Mouse (Mus musculus) neural tube, embryonic 14.5 days (tissue): ENCODE data around the gene Dst. TPM values are rescaled to one million over a fixed set of nuclear protein-coding genes. Genes with fewer than 3 reads are reported as not detected.

Experiments used
- ATAC-seq: fragments of 200-750 bp; cut with Nextera tagmentation; 2 replicates; pipeline ENCODE4 v1.8.0; 2017; ENCODE audit warnings: low read depth, mild to moderate bottlenecking, moderate TSS enrichment, moderate library complexity
- H3K27ac ChIP-seq: fragments of 300-500 bp; sonication (generic); 2 replicates; pipeline ENCODE4 v1.5.1; 2014; ENCODE audit warnings: low read depth, mild to moderate bottlenecking, control low read depth, low read length, moderate library complexity, mixed read lengths
- H3K27me3 ChIP-seq: fragments of 300-500 bp; sonication (generic); 2 replicates; pipeline ENCODE4 v1.6.1; 2014; ENCODE audit warnings: low read length; ENCODE audit not compliant: control insufficient read depth, insufficient read depth
- H3K36me3 ChIP-seq: fragments of 300-500 bp; sonication (generic); 2 replicates; pipeline ENCODE4 v1.6.1; 2014; ENCODE audit warnings: low read length, mixed read lengths; ENCODE audit not compliant: control insufficient read depth, insufficient read depth
- H3K4me1 ChIP-seq: fragments of 300-500 bp; sonication (generic); 2 replicates; pipeline ENCODE4 v1.6.1; 2014; ENCODE audit warnings: low read length; ENCODE audit not compliant: control insufficient read depth, insufficient read depth
- H3K4me2 ChIP-seq: fragments of 300-500 bp; sonication (generic); 2 replicates; pipeline ENCODE4 v1.6.1; 2014; ENCODE audit warnings: mild to moderate bottlenecking, low read depth, low read length, control low read depth
- H3K4me3 ChIP-seq: fragments of 300-500 bp; sonication (generic); 2 replicates; pipeline ENCODE4 v1.5.1; 2014; ENCODE audit warnings: low read depth, low read length, control low read depth, mixed read lengths
- H3K9ac ChIP-seq: fragments of 300-500 bp; sonication (generic); replicated peaks from 2 replicates; pipeline ENCODE4 v1.6.1; 2014; ENCODE audit warnings: low read depth, mild to moderate bottlenecking, control low read depth, low read length, mixed read lengths
- H3K9me3 ChIP-seq: fragments of 300-500 bp; sonication (generic); 2 replicates; pipeline ENCODE4 v1.6.1; 2016; ENCODE audit warnings: low read length; ENCODE audit not compliant: control insufficient read depth
- WGBS: fragments of 180-500 bp; shearing (Covaris S2); extraction: QIAGEN DNeasy Blood & Tissue Kit; methylation state at CpG from one replicate; pipeline ENCODE4 v1.1.7; 2014; 5-methylcytosine and 5-hydroxymethylcytosine counted together
- polyA plus RNA-seq: library from polyadenylated mRNA; unstranded; fragments of >200 nt; fragmentation: Nextera tagmentation; extraction: Ambion mirVana; gene quantifications from 2 replicates; pipeline ENCODE4 v1.2.1, GENCODE M21; 2014

Gene Dst
- polyA plus RNA-seq, 1 experiment from 2014 or later: 66.8 TPM

DNA sequence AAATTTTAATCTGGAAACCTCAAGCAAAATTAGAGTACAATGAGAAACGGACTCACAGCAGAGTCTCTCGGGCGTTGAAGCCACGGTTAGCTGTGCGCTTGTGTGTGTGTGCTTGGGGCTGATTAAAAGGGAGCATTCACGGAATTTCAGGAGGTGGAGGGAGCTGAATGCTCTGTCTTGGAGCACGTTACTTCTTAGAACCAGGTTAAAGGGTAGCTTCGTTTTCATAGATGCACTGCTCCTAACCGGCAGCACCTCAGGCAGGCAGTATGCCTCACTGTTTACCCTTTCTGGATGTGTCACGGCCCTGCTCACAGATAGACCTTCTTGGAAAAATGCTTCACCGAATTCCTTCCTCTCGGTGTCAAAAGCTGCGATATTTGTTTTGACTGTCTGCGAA is 329.2 kb downstream of the Dst start:
- peaks cover 9% of the 10 kb centered on the region for H3K4me1 ChIP-seq
- H3K4me2 ChIP-seq: no peak overlapping the region
- no peak overlapping the region for H3K9ac ChIP-seq
- no peak for ATAC-seq
- H3K27me3 ChIP-seq: no peaks in the 10 kb centered on the region
- no peak overlapping the region for H3K27ac ChIP-seq
- H3K4me3 ChIP-seq: no peak overlapping the region
- WGBS: 57% methylated on average over 14 of the region's 14 CpGs
- H3K9me3 ChIP-seq: no peaks in the 10 kb centered on the region
- no peaks in the 10 kb centered on the region for H3K36me3 ChIP-seq

DNA sequence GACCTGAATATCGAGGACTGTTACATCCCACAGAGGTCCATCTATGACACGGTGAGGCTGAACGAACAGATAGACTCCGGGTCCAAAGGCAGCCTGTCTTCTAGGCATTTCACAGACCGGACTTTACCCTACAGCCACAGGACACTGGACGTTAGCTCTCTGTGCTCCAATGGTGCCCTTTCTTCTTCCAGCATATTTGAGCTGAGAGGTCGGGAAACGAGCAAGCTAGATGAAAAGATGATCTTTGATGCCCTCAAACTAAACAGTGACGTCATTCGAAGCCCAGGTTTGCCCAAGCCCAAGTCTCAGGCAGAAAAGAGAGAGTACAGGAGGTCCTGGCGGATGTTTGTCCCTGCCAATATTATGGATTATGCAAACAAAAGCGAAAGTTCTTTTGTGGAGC is 329.7 kb downstream of the Dst start:
- Histone ChIP-seq H3K9me3 (no peaks in the 10 kb centered on the region), H3K4me1 (peaks cover 9% of the 10 kb centered on the region), H3K27ac (no peak overlapping the region), H3K4me3 (no peak overlapping the region), H3K9ac (no peak overlapping the region), H3K4me2 (no peak overlapping the region), H3K27me3 (no peaks in the 10 kb centered on the region), H3K36me3 (no peaks in the 10 kb centered on the region)
- 67% methylated on average over 12 of the region's 12 CpGs for WGBS
- ATAC-seq: no peak

DNA sequence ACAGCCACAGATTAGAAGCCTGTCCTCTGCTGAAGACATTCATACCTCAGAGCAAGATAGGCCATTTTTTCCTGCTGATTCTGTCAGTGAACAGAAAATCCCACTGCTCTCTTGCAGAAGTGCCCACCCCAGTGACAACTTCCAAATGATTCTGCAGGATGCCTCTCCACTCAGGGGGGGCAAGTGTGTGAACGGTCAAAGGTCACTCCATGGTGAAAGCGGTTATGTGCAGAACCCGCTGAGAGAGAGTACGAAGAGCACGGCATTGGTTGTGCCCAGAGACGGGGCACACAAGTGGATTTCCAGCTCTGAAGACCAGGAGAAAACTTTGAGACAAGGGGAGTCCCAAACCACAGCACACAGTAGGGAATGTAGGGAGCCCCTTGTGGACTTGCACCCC is 330.2 kb downstream of the Dst start:
- no peak for ATAC-seq
- Histone ChIP-seq H3K9ac (no peak overlapping the region), H3K27me3 (no peaks in the 10 kb centered on the region), H3K27ac (no peak overlapping the region), H3K9me3 (no peaks in the 10 kb centered on the region), H3K4me3 (no peak overlapping the region), H3K36me3 (no peaks in the 10 kb centered on the region; the same call in 1 of the 2 replicates), H3K4me2 (no peak overlapping the region), H3K4me1 (peaks cover 9% of the 10 kb centered on the region)
- WGBS: 73% methylated on average over 6 of the region's 6 CpGs

DNA sequence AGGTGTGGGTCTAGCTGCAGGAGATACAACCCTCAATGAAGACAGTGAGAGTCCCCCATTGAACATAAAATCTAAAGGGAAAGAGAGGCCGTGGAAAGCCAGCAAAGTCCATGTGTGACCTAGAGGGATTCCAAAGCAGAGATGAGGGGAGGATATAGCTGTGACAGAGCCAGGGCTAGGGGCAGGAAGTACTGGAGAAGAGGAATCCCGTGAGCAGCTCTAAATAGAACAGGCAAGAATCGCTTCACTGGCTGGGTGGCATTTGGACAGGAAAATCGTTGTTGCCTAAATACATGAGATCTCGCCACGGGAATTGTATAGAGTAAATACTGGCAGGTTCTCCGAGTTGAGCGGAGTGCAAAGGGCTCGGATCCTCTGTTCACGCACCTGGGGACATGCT is 336.7 kb downstream of the Dst start:
- WGBS: 87% methylated on average over 10 of the region's 10 CpGs

DNA sequence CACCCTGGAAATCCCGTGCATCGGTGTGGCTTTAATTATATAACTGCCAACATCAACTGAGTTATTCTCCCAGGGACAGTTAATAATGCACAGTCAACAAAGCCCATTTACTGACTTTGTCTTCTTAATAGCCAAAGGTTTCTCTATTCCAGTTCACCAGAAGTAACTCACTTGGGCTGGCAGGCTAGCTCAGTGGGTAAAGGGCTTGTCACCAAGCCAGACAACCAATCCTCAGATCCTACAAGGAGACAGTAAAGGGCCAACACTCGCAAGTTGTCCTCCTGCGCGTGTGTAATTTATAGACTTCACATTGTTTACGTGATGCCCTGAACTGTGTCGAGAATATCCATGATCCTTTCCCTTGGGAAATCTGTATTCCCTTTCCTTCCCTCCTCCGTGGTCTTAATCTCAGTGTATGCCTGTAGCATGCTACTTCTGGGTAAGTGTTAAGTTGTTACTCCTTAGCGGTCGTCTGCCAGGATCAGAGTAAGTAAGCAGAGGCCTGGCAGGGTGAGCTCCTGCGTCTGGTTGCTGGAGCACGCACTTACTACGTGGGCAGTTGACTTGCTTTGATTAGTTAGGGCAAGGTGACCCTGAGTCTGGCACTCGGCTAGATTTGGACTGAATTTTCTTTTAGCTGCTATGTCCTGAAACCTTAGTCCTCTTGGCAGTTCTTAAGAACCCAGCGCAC is 338.1 kb downstream of the Dst start:
- Histone ChIP-seq H3K9ac (no peak overlapping the region), H3K36me3 (peaks cover 26% of the 10 kb centered on the region), H3K4me2 (no peak overlapping the region), H3K27me3 (no peaks in the 10 kb centered on the region), H3K4me1 (no peaks in the 10 kb centered on the region), H3K4me3 (no peak overlapping the region), H3K27ac (no peak overlapping the region), H3K9me3 (no peaks in the 10 kb centered on the region)
- no peak for ATAC-seq
- WGBS: 80% methylated on average over 15 of the region's 15 CpGs

More for the DNA sequence above, 336.7 kb downstream of the Dst start:
- Histone ChIP-seq H3K4me1 (no peaks in the 10 kb centered on the region), H3K9ac (no peak overlapping the region), H3K27me3 (no peaks in the 10 kb centered on the region), H3K4me3 (no peak overlapping the region), H3K9me3 (no peaks in the 10 kb centered on the region), H3K4me2 (no peak overlapping the region), H3K27ac (no peak overlapping the region), H3K36me3 (peaks cover 16% of the 10 kb centered on the region)
- no peak for ATAC-seq

DNA sequence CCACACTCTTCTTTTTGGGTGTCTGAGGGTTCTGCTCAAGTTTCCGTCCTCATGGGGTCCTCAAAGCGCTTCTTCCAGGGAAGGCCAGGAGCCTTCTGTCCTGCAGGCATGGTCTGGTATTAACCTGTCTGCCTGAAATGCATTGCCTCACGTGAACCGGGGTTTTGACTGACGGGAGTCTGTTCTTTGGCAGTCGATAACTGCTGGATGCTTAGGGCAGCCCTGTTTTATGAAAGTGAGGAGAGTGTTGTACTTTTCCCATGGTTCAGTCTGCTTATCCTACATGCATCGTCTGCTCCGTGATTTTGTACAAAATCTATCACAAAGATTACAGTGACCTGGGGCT is 338.6 kb downstream of the Dst start:
- Histone ChIP-seq H3K4me3 (no peak overlapping the region), H3K9me3 (no peaks in the 10 kb centered on the region), H3K27ac (no peak overlapping the region), H3K4me1 (no peaks in the 10 kb centered on the region), H3K36me3 (peaks cover 29% of the 10 kb centered on the region), H3K9ac (no peak overlapping the region), H3K4me2 (no peak overlapping the region), H3K27me3 (no peaks in the 10 kb centered on the region)
- WGBS: 95% methylated on average over 8 of the region's 8 CpGs
- ATAC-seq: no peak

DNA sequence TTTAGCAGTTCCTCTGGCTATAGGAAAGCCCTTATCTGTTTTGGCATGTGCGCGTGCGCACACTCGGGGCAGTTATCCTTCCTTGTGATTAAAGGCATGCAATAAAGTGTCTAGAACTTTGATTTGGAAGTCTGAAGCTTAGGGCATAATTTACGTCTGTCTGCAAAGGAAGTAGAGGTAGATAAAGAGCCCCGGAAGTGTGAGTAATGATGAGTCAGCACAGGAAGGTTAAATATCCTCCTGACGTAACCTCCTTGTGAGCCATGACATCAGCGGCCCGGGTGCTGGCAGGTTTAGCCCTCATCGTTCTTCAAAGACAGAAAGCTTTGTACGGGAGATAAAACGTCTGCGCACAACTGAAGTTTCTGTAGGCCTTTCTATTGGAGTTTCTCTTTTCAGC is 343.1 kb downstream of the Dst start:
- Histone ChIP-seq H3K4me1 (no peaks in the 10 kb centered on the region), H3K9me3 (no peaks in the 10 kb centered on the region), H3K9ac (no peak overlapping the region), H3K27ac (no peak overlapping the region), H3K36me3 (peaks cover 52% of the 10 kb centered on the region), H3K4me3 (no peak overlapping the region), H3K4me2 (no peak overlapping the region), H3K27me3 (no peaks in the 10 kb centered on the region)
- no peak for ATAC-seq
- WGBS: 91% methylated on average over 13 of the region's 13 CpGs

DNA sequence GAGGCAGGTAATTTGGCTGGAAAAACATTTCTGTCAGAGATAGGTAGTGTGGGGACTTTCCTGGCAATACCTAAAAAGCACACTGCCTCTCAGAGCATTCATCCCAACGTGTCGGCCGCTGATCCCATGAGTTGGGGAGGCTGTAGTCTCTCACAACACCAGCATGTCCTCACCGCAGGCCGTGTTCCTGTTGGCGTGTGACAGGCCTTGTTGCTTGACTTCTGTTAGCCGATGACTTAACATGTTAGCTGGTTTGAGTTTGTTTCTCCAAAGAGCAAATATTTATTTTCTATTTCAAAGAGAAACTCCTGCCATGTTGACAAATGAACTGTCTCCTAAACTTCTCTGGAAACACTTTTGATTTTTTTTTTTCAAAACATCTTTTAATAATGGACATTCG is 344.2 kb downstream of the Dst start:
- Histone ChIP-seq H3K4me1 (no peaks in the 10 kb centered on the region), H3K27ac (no peak overlapping the region), H3K9me3 (no peaks in the 10 kb centered on the region), H3K4me3 (no peak overlapping the region), H3K27me3 (no peaks in the 10 kb centered on the region), H3K36me3 (peaks cover 60% of the 10 kb centered on the region), H3K4me2 (no peak overlapping the region), H3K9ac (no peak overlapping the region)
- 92% methylated on average over 8 of the region's 8 CpGs for WGBS
- ATAC-seq: no peak

DNA sequence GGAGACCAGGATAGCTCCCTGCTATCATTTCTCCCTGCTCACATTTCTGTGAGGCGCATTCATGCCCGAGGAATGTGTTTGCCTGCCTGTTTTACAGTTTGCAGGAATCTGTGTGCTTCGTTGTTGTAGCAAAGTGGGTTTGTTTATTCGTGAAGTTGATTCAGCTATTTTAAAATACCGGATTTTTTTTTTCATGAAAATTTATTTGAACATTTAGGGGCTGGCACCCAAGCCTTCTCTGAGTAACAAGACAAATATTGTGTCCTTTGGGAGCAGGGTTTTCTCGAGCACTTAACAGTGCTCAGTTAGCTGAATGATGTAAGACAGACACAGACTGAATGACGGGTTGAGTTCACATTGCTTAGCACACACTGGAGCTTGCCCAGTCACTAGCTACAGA is 345.9 kb downstream of the Dst start:
- Histone ChIP-seq H3K4me3 (no peak overlapping the region), H3K4me2 (no peak overlapping the region), H3K9ac (no peak overlapping the region), H3K36me3 (peaks cover 59% of the 10 kb centered on the region), H3K9me3 (no peaks in the 10 kb centered on the region), H3K27ac (no peak overlapping the region), H3K27me3 (no peaks in the 10 kb centered on the region), H3K4me1 (no peaks in the 10 kb centered on the region)
- ATAC-seq: no peak
- WGBS: 92% methylated on average over 7 of the region's 7 CpGs
